Mouse (Mus musculus): ENCODE measurements around the gene Tox2.

The Tox2 gene

GRCm38 (mm10) chr2:163205737-163206490, 3.0 kb downstream of the Tox2 start:
- DNase-seq (ENCODE audit: low spot score) = no peak

DNA sequence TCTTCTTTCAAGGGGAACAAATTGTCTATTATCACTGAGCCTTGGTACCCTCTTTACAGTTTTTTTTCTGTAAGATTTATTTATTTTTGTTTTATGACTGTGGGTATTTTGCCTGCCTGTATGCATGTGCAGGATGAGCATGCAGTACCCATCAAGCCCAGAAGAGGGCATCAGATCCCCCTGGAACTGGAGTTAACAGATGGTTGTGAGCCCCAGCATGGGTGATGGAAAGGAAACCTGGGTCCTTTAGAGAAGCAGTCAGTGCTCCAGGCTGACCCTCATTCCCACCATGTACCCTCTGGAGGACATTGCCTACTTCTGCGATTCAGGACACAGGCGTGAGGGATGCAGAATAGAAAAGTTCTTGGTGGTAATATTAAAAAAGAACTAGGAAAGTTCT, 4.4 kb downstream of the Tox2 start:
- DNase-seq (ENCODE audit: low spot score) = peak; percentile 65

GRCm38 (mm10) chr2:163209139-163209538, 6.2 kb downstream of the Tox2 start:
- DNase-seq (ENCODE audit: low spot score) = no peak

GRCm38 (mm10) chr2:163213085-163213484, 10.2 kb downstream of the Tox2 start:
- no peak for DNase-seq (ENCODE audit: low spot score)

GRCm38 (mm10) chr2:163218095-163218494, 15.2 kb downstream of the Tox2 start:
- DNase-seq (ENCODE audit: low spot score) = no peak

- no peak for DNase-seq (ENCODE audit: low spot score)
Measured at GRCm38 (mm10) chr2:163218571-163218970, 15.6 kb downstream of the Tox2 start.

DNA sequence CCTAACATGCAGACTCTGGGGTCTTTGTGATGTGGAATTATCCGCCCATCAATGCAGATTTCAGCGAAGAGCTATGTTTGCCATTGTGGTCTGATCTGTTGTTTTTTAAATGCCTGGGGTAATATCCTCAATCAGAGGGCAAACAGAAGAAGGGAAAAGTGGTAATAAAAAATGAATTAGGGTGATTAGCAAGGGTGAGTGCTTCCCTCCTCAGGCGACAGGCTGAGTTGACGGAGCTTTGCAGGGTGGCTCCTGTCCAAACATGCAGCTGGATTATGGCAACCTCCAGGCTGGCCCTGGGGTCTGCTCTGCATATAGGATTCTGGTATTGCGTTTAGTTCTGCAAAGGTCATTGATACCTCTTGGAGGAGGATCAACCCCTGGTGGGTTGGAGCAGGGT, 16.5 kb downstream of the Tox2 start:
- DNase-seq (ENCODE audit: low spot score) = no peak

- DNase-seq (ENCODE audit: low spot score) = no peak
Measured at GRCm38 (mm10) chr2:163220706-163221105, 17.8 kb downstream of the Tox2 start.

GRCm38 (mm10) chr2:163225302-163225701, 22.4 kb downstream of the Tox2 start:
- no peak for DNase-seq (ENCODE audit: low spot score)

GRCm38 (mm10) chr2:163229050-163229449, 26.1 kb downstream of the Tox2 start:
- DNase-seq (ENCODE audit: low spot score) = no peak

DNA sequence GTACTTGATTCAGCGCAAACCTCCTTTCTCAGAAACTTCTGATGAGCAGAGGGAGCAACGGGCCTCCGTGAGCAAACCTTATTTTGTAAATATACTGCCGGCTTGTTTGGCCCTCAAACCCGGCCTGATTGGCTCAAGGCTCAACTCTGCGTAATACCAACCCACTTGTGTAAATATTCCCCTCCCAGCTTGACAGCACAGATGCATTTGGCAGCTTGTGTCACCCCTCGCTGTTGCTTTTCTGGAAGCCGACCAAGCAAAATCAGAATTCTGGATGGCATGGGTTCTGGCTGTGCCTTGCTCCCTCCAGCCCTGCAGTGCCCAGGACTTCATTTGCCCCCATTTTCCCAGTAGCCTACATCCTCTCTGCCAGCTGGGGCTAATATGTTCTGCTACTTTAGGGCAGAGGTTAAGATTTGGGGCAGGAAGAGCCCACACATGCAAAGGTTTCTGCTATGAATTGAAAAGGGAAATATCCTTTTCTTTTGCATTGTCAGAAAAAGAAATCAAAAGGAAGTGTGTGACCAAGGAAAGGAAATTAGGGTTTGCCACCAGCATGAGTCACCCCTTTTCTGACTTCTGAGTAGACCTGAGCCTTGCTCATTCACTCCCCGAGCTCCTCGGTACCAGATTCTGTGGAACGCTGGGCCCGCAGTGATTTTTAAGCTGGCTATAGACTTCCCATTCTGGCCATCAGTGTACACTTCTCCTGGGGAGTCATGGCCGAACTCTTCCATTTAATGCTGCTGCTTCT, 29.0 kb downstream of the Tox2 start:
- DNase-seq (ENCODE audit: low spot score) = no peak

- DNase-seq (ENCODE audit: low spot score) = no peak
Measured at GRCm38 (mm10) chr2:163233666-163234065, 30.7 kb downstream of the Tox2 start.

DNA sequence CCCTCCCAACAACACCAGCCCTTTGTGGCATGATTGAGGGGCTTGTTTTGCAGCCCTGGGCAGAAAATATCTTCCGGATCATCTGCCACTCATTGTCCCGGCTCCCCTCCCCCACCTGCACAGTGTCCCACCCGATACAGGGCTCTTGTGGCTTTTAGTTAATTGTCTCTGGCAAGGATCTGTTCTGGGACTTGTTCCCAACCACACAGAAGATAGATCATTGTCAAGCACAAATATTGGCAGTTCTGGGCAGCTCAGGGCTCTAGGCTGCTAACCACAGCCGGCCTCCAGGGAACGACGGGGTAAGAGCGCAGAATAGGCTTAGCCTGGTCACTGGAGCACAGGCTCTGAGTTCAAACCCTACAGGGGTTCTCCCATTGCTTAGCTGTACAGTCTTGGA, 33.1 kb downstream of the Tox2 start:
- no peak for DNase-seq (ENCODE audit: low spot score)

DNA sequence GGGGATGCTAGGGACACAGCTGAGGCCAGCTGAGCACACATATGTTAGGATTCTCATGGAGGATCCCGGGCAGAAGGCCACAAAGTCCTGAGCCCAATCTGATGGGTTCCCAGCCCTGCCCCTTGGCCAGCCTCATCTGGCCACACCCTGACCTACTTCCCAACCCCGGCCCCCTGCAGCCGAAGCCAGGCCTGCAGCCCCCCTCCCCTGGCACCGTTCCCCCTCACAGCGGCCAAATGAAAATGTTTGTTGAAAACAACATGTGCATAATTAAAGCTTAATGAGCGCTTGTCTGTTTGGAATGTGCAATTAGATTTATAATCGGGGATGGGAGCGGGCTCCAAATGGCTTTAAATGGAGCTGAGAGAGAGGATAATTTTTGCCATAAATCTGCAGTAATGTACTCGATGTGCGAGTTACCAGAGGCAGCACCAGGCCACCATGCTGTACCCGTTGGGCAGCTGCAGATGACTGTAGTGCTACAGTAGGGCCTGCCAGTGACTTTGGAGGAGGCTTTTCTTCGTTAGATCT, 35.1 kb downstream of the Tox2 start:
- DNase-seq (ENCODE audit: low spot score) = peak; percentile 69

DNA sequence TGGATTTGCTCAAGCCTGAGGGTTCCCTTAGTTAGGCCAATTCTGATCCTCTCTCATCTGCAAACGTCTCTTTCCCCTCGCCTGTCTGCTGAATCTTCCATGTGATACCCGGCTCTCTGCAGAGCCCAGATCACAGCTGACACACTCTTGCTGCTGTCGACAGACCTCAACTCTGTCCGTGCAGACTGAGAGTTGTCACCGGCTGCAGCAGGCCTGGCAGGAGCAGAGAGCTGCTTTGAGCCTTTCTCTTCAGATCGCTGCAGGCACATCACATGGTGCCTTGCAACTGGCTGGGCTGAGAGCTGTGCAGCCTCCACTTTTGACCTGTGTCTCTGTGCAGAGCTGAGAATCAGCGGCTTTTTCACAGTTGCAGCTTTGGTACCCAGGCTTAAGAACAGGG, 37.0 kb downstream of the Tox2 start:
- no peak for DNase-seq (ENCODE audit: low spot score)

DNA sequence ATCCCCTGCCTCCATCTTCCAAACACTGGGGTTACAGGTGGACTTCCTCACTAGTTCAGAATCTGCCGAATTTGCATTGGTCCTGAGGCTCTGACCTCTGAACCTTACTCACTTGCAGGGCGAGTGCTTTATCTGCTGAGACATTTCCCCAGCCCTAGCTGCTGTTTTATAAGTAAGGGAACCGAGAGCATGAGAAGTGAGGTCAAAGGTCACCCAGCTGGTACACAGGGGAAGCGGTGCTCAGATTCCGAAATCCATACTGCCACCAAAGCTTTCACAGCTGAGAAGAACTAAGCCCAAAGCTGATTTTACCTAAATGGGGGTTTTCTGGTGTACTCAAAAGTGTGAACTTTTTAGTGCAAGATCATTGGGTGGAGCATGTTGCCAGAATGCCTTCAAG, 38.9 kb downstream of the Tox2 start:
- DNase-seq (ENCODE audit: low spot score) = no peak

DNA sequence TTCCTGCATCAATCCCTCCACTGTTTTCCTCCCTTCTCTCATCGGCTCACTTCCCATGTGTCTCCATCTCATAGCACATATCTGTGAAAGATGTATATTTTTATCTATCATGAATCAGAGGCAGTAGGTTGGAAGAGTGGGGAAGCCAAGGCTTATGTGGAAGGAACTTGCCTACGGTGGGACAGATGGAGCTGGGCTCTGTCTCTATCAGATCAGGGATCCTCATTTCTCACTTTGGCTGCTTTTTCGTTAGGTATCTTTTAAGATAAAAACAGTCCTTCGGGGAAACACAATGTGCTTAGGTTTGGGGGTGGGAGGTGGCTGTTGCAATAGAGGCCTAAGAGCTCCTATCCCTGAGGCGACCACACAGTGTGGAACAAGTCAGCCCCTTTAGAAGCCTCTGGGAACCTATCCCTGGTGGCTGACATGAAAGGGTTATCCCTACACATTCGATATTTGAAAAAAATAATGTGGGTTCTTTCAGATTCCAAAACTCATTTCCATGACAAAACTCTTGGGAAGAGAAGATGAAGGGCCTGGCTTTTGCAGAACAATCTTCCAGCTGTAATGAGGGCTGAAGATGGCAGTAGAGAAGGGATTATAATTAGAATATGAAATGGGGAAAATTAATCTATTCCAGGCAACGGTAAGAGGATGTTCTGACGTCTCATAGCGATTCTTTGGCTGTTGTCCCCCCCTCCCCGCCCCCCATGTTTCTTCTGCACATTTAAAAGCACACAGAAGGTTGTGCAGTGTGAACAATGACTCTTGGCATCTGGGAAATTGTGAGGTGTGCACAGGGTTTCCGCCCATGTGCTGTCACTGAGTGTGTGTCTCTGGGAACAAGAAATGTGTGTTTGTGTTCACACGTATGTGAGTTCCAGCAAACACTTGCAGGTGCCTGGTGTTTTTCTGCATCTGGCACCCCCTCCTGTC, 41.3 kb downstream of the Tox2 start:
- DNase-seq (ENCODE audit: low spot score) = no peak

DNA sequence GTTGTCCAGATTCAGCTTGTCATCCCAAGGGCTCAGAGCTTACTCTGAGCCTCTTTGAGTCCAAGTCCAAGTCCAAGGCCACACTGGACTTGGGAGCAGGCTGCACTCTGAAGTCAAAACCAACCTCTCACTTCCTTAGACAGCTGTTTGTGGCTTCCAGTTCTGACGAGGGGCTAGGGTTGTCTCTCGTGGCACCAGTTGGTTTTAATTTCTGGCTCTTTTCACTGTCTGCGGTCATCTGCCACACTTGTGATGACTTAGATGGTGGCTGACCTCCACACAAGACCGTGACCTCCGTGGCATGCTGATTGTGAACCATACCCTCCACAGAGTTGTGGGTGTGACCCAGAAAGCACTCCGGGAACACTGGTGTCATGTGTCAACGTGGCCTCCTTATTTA, 46.0 kb downstream of the Tox2 start:
- no peak for DNase-seq (ENCODE audit: low spot score)

DNA sequence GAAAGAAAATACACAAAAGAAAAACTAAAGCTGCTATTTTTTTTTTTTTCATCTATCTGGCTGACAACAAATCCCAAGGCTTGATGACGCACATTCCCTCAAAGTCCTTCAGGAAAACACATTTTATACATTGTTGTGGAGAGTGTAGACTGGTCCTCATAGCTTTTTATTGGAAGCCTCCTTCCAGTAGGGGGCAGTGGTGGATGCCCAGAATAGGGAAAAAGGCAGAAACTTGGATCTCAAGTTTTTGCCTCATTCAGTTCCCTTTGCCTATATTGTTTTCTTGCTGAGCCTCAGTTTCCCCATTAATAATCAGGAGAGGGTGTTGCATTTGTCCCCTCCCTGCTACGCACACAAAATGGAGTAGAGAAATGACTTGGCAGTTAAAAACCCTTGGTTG, 49.7 kb downstream of the Tox2 start:
- DNase-seq (ENCODE audit: low spot score) = no peak

- no peak for DNase-seq (ENCODE audit: low spot score)
Measured at GRCm38 (mm10) chr2:163253248-163254099, 50.5 kb downstream of the Tox2 start.

DNA sequence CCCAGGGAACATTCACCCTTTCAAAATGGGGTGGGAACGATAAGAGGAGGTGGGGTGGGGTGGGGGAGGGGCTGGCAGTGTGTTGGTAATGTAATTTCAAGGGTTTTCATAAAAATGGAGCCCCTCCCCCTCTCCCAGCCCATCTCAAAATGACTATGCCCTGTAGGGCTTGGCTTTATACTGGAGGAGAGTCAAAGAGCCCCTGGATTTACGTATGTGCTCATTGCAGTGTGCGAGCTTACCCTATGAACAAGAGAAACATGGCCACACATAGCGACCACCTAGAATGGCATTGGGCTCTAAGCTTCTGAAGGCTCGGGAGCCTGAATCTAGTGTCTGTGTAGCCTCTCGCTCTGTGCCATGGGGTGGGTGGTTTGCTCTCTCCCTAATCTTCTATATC, 51.3 kb downstream of the Tox2 start:
- DNase-seq (ENCODE audit: low spot score) = no peak
